Mouse (Mus musculus) lung, embryonic 15.5 days (tissue): ENCODE results near the gene Gm8113. TPM values are rescaled to one million over a fixed set of nuclear protein-coding genes. Genes with fewer than 3 reads are reported as not detected.
"Not testable (repeated sequence)": the region's sequence is repeated elsewhere in the genome, so short reads cannot be mapped to it uniquely, and the experiment has no call there.

ENCODE experiments used
- ATAC-seq: fragments of 200-750 bp; cut with Nextera tagmentation; 2 replicates; pipeline ENCODE4 v1.8.0; 2017; ENCODE audit warnings: moderate number of reproducible peaks, borderline replicate concordance; ENCODE audit not compliant: low FRiP score, low TSS enrichment; ENCODE audit errors: extremely low read depth
- H3K27ac ChIP-seq: fragments of 300-500 bp; sonication (generic); 2 replicates; pipeline ENCODE4 v1.5.1; 2015; ENCODE audit warnings: moderate library complexity, mild to moderate bottlenecking, inconsistent platforms
- H3K27me3 ChIP-seq: fragments of 300-500 bp; sonication (generic); 2 replicates; pipeline ENCODE4 v1.6.1; 2015; ENCODE audit warnings: inconsistent platforms
- H3K36me3 ChIP-seq: fragments of 300-500 bp; sonication (generic); 2 replicates; pipeline ENCODE4 v1.6.1; 2015; ENCODE audit warnings: inconsistent platforms
- H3K4me1 ChIP-seq: fragments of 300-500 bp; sonication (generic); 2 replicates; pipeline ENCODE4 v1.6.1; 2015; ENCODE audit warnings: inconsistent platforms
- H3K4me2 ChIP-seq: fragments of 300-500 bp; sonication (generic); 2 replicates; pipeline ENCODE4 v1.6.1; 2015; ENCODE audit warnings: inconsistent platforms, mild to moderate bottlenecking, moderate library complexity
- H3K4me3 ChIP-seq: fragments of 300-500 bp; sonication (generic); 2 replicates; pipeline ENCODE4 v1.5.1; 2015; ENCODE audit warnings: mild to moderate bottlenecking, inconsistent platforms
- H3K9ac ChIP-seq: fragments of 300-500 bp; sonication (generic); 2 replicates; pipeline ENCODE4 v1.6.1; 2015; ENCODE audit warnings: inconsistent platforms
- H3K9me3 ChIP-seq: fragments of 300-500 bp; sonication (generic); 2 replicates; pipeline ENCODE4 v1.6.1; 2016; ENCODE audit warnings: inconsistent platforms
- WGBS: fragments of 180-500 bp; shearing (Covaris S2); methylation state at CpG from one replicate; pipeline ENCODE4 v1.1.7; 2015; 5-methylcytosine and 5-hydroxymethylcytosine counted together
- polyA plus RNA-seq: library from polyadenylated mRNA; unstranded; fragments of >200 nt; fragmentation: Nextera tagmentation; extraction: Ambion mirVana; gene quantifications from 2 replicates; pipeline ENCODE4 v1.2.1, GENCODE M21; 2015

Gm8113 gene
- polyA plus RNA-seq = 32.5 and 33.4 TPM in 2 replicates

GRCm38 (mm10) chr14:43924688-43925403 is at the start of gene Gm8113:
Gene Gm8113 (plus strand): TSS chr14:43925390.
- H3K4me2 ChIP-seq = peak within 1 kb of the TSS; percentile 54
- H3K27ac ChIP-seq = peak within 1 kb of the TSS; percentile 95

GRCm38 (mm10) chr14:43875417-43875816 is 49.8 kb upstream of the Gm8113 start, which contains the start of gene Ear1:
Gene Ear1 (minus strand): TSS chr14:43875517.
- H3K9ac ChIP-seq, ATAC-seq, H3K4me3 ChIP-seq, H3K4me1 ChIP-seq, H3K36me3 ChIP-seq, H3K4me2 ChIP-seq, H3K27ac ChIP-seq, H3K9me3 ChIP-seq, H3K27me3 ChIP-seq: not testable (repeated sequence)
- WGBS = 90% methylated on average over 3 of the region's 3 CpGs

More at GRCm38 (mm10) chr14:43924688-43925403, at the start of gene Gm8113:
- peak within 1 kb of the TSS; percentile 50 for H3K4me3 ChIP-seq
- not testable (repeated sequence) for H3K27me3 ChIP-seq, H3K36me3 ChIP-seq, H3K4me1 ChIP-seq, H3K9me3 ChIP-seq
- 7% methylated on average over 10 of the region's 10 CpGs for WGBS
- ATAC-seq = peak; percentile 95
- peak within 1 kb of the TSS; percentile 63 for H3K9ac ChIP-seq

GRCm38 (mm10) chr14:43877789-43878188 is 47.4 kb upstream of the Gm8113 start:
- not testable (repeated sequence) for H3K36me3 ChIP-seq, H3K4me2 ChIP-seq, H3K9me3 ChIP-seq, H3K27me3 ChIP-seq, H3K9ac ChIP-seq, H3K4me1 ChIP-seq, ATAC-seq, H3K27ac ChIP-seq, H3K4me3 ChIP-seq
- WGBS = 63% methylated on average over 1 of the region's 2 CpGs

- not testable (repeated sequence) for H3K9me3 ChIP-seq, H3K4me1 ChIP-seq, H3K27ac ChIP-seq, ATAC-seq, H3K9ac ChIP-seq, H3K4me3 ChIP-seq, H3K36me3 ChIP-seq, H3K4me2 ChIP-seq, H3K27me3 ChIP-seq
- 86% methylated on average over 5 of the region's 5 CpGs for WGBS
These were observed 45.1 kb upstream of the Gm8113 start for GRCm38 (mm10) chr14:43879966-43880545.

GRCm38 (mm10) chr14:43886235-43886634 is 39.0 kb upstream of the Gm8113 start:
- not testable (repeated sequence) for H3K4me2 ChIP-seq, H3K4me1 ChIP-seq, H3K27me3 ChIP-seq, H3K9ac ChIP-seq, ATAC-seq, H3K36me3 ChIP-seq, H3K27ac ChIP-seq, H3K9me3 ChIP-seq, H3K4me3 ChIP-seq
- WGBS = 65% methylated on average over 1 of the region's 1 CpGs

GRCm38 (mm10) chr14:43891288-43891687 is 33.9 kb upstream of the Gm8113 start:
- ATAC-seq, H3K9ac ChIP-seq, H3K4me2 ChIP-seq, H3K9me3 ChIP-seq, H3K27me3 ChIP-seq, H3K4me1 ChIP-seq, H3K4me3 ChIP-seq, H3K27ac ChIP-seq, H3K36me3 ChIP-seq: not testable (repeated sequence)
- WGBS = 80% methylated on average over 1 of the region's 1 CpGs

- H3K36me3 ChIP-seq, H3K4me3 ChIP-seq, H3K27me3 ChIP-seq, H3K4me2 ChIP-seq, H3K4me1 ChIP-seq, ATAC-seq, H3K9me3 ChIP-seq, H3K9ac ChIP-seq, H3K27ac ChIP-seq: not testable (repeated sequence)
- 35% methylated on average over 1 of the region's 2 CpGs for WGBS
These were observed 29.8 kb upstream of the Gm8113 start for GRCm38 (mm10) chr14:43895357-43895756.

GRCm38 (mm10) chr14:43898577-43898976 is 26.6 kb upstream of the Gm8113 start:
- not testable (repeated sequence) for H3K27me3 ChIP-seq, H3K9me3 ChIP-seq, H3K36me3 ChIP-seq, H3K4me3 ChIP-seq, H3K4me2 ChIP-seq, H3K27ac ChIP-seq, H3K9ac ChIP-seq, H3K4me1 ChIP-seq, ATAC-seq
- WGBS = 83% methylated on average over 3 of the region's 3 CpGs

GRCm38 (mm10) chr14:43918214-43918613 is 7.0 kb upstream of the Gm8113 start:
- not testable (repeated sequence) for H3K4me3 ChIP-seq, H3K9ac ChIP-seq, ATAC-seq, H3K27ac ChIP-seq, H3K27me3 ChIP-seq, H3K4me1 ChIP-seq, H3K36me3 ChIP-seq, H3K4me2 ChIP-seq, H3K9me3 ChIP-seq

- 79% methylated on average over 3 of the region's 3 CpGs for WGBS
- not testable (repeated sequence) for H3K27ac ChIP-seq, H3K4me2 ChIP-seq, H3K36me3 ChIP-seq, ATAC-seq, H3K4me3 ChIP-seq, H3K9ac ChIP-seq, H3K4me1 ChIP-seq, H3K9me3 ChIP-seq, H3K27me3 ChIP-seq
These were observed 1.7 kb upstream of the Gm8113 start, which contains the start of gene Ear10 for GRCm38 (mm10) chr14:43923459-43923858. Gene Ear10 (minus strand): TSS chr14:43923559.

GRCm38 (mm10) chr14:43925404-43925950 is 287 bp downstream of the Gm8113 start:
- WGBS = 4% methylated on average over 21 of the region's 21 CpGs
- H3K4me3 ChIP-seq = peak overlapping the region; percentile 50
- peak overlapping the region; percentile 95 for H3K27ac ChIP-seq
- H3K4me1 ChIP-seq, H3K36me3 ChIP-seq, H3K9me3 ChIP-seq, H3K27me3 ChIP-seq: not testable (repeated sequence)
- peak overlapping the region; percentile 54 for H3K4me2 ChIP-seq
- peak overlapping the region; percentile 63 for H3K9ac ChIP-seq
- ATAC-seq = peak; percentile 81; the same call in 1 of the 2 replicates

GRCm38 (mm10) chr14:43932991-43933390 is 7.8 kb downstream of the Gm8113 start:
- not testable (repeated sequence) for H3K9me3 ChIP-seq, H3K36me3 ChIP-seq, H3K4me2 ChIP-seq, H3K4me3 ChIP-seq, H3K4me1 ChIP-seq, ATAC-seq, H3K27ac ChIP-seq, H3K9ac ChIP-seq, H3K27me3 ChIP-seq
- WGBS = 12% methylated on average over 8 of the region's 8 CpGs
